Mouse (Mus musculus) embryo, embryonic 10 days (tissue): Measurements from ENCODE around the gene 1700003F12Rik.

ENCODE experiments used
- DNase-seq: peaks from one replicate; pipeline ENCODE4 v3.0.0-alpha.2; 2015; ENCODE audit warnings: low spot score

Gene 1700003F12Rik

GRCm38 (mm10) chr2:154549127-154549885 is 2.4 kb downstream of the 1700003F12Rik start:
- DNase-seq, result peak; percentile 86

GRCm38 (mm10) chr2:154549886-154550189 is 3.0 kb downstream of the 1700003F12Rik start:
- DNase-seq, result no peak

- no peak for DNase-seq
These were observed 4.1 kb downstream of the 1700003F12Rik start for GRCm38 (mm10) chr2:154550937-154551336.

- no peak for DNase-seq
These were observed 4.6 kb downstream of the 1700003F12Rik start, which contains the start of gene Actl10 for GRCm38 (mm10) chr2:154551476-154551875. Gene Actl10 (plus strand): TSS chr2:154551776.

- DNase-seq, result peak; percentile 68
These were observed 5.0 kb downstream of the 1700003F12Rik start for GRCm38 (mm10) chr2:154551927-154552326.

- DNase-seq, result peak; percentile 82
These were observed 5.6 kb downstream of the 1700003F12Rik start for GRCm38 (mm10) chr2:154552424-154552907.

- no peak for DNase-seq
These were observed 8.3 kb downstream of the 1700003F12Rik start for GRCm38 (mm10) chr2:154555235-154555634.

GRCm38 (mm10) chr2:154557184-154557832 is 10.4 kb downstream of the 1700003F12Rik start:
- no peak for DNase-seq

- DNase-seq, result peak; percentile 60
These were observed 11.6 kb downstream of the 1700003F12Rik start, which contains the start of gene Necab3 for GRCm38 (mm10) chr2:154558264-154559039. Gene Necab3 (minus strand): TSS chr2:154558890.

- DNase-seq, result no peak
These were observed 16.8 kb downstream of the 1700003F12Rik start for GRCm38 (mm10) chr2:154563612-154564170.

- no peak for DNase-seq
These were observed 18.7 kb downstream of the 1700003F12Rik start for GRCm38 (mm10) chr2:154565562-154565961.

- DNase-seq, result no peak
These were observed 19.8 kb downstream of the 1700003F12Rik start for GRCm38 (mm10) chr2:154566641-154567040.

GRCm38 (mm10) chr2:154567766-154568165 is 20.9 kb downstream of the 1700003F12Rik start:
- DNase-seq, result no peak

GRCm38 (mm10) chr2:154568329-154569070 is 21.6 kb downstream of the 1700003F12Rik start:
- DNase-seq, result peak; percentile 51

GRCm38 (mm10) chr2:154569071-154569748 is 22.3 kb downstream of the 1700003F12Rik start:
- peak; percentile 56 for DNase-seq

GRCm38 (mm10) chr2:154569836-154570286 is 23.0 kb downstream of the 1700003F12Rik start, which contains the start of gene E2f1:
Gene E2f1 (minus strand): TSS chr2:154569892.
- DNase-seq, result peak; percentile 98

- no peak for DNase-seq
These were observed 23.8 kb downstream of the 1700003F12Rik start for GRCm38 (mm10) chr2:154570666-154571065.

GRCm38 (mm10) chr2:154571266-154571665 is 24.4 kb downstream of the 1700003F12Rik start:
- DNase-seq, result no peak

- no peak for DNase-seq
These were observed 25.1 kb downstream of the 1700003F12Rik start for GRCm38 (mm10) chr2:154571976-154572375.

GRCm38 (mm10) chr2:154572996-154573395 is 26.1 kb downstream of the 1700003F12Rik start:
- DNase-seq, result no peak

- no peak for DNase-seq
These were observed 27.4 kb downstream of the 1700003F12Rik start for GRCm38 (mm10) chr2:154574271-154574670.
